Mouse (Mus musculus) T-helper 2 cell (primary cell): ENCODE results near the gene Zfp296.

ENCODE experiments used
- in situ Hi-C: fragments of 300-600 bp; cut with MboI, MseI; formaldehyde crosslinking; loops from one replicate; pipeline ENCODE4 v1.15.1; 2025; ENCODE audit warnings: high pct_unique_total_duplicates

Zfp296 gene

GRCm38 (mm10) chr7:19577141-19577852 is at the start of gene Zfp296, which contains the start of gene Gemin7:
Gene Zfp296, plus strand, starts transcription at chr7:19577287.
Gene Gemin7, minus strand, starts transcription at chr7:19577595.
- in situ Hi-C loops: no loop called here

GRCm38 (mm10) chr7:19531077-19531476 is 46.0 kb upstream of the Zfp296 start:
- in situ Hi-C loops: no loop called here

GRCm38 (mm10) chr7:19532240-19532639 is 44.8 kb upstream of the Zfp296 start:
- in situ Hi-C loops: no loop called here

GRCm38 (mm10) chr7:19534676-19535075 is 42.4 kb upstream of the Zfp296 start:
- in situ Hi-C loops: no loop called here

GRCm38 (mm10) chr7:19540771-19541566 is 36.1 kb upstream of the Zfp296 start:
- in situ Hi-C loops: no loop called here

- in situ Hi-C loops: no loop called here
Observed at GRCm38 (mm10) chr7:19541681-19542154, 35.4 kb upstream of the Zfp296 start.

GRCm38 (mm10) chr7:19542155-19542691 is 34.9 kb upstream of the Zfp296 start:
- in situ Hi-C loops: no loop called here

- in situ Hi-C loops: no loop called here
Observed at GRCm38 (mm10) chr7:19543584-19543983, 33.5 kb upstream of the Zfp296 start.

GRCm38 (mm10) chr7:19546007-19546406 is 31.1 kb upstream of the Zfp296 start:
- in situ Hi-C loops: no loop called here

- in situ Hi-C loops: no loop called here
Observed at GRCm38 (mm10) chr7:19547344-19547969, 29.6 kb upstream of the Zfp296 start.

- in situ Hi-C loops: no loop called here
Observed at GRCm38 (mm10) chr7:19549394-19549793, 27.7 kb upstream of the Zfp296 start.

GRCm38 (mm10) chr7:19551634-19552033 is 25.5 kb upstream of the Zfp296 start:
- in situ Hi-C loops: no loop called here

- in situ Hi-C loops: no loop called here
Observed at GRCm38 (mm10) chr7:19552443-19552842, 24.6 kb upstream of the Zfp296 start.

- in situ Hi-C loops: no loop called here
Observed at GRCm38 (mm10) chr7:19554168-19554567, 22.9 kb upstream of the Zfp296 start.

- in situ Hi-C loops: no loop called here
Observed at GRCm38 (mm10) chr7:19557086-19557485, 20.0 kb upstream of the Zfp296 start.

GRCm38 (mm10) chr7:19557982-19558900 is 18.8 kb upstream of the Zfp296 start:
- in situ Hi-C loops: no loop called here

GRCm38 (mm10) chr7:19558965-19559364 is 18.1 kb upstream of the Zfp296 start:
- in situ Hi-C loops: no loop called here

GRCm38 (mm10) chr7:19560491-19561260 is 16.4 kb upstream of the Zfp296 start:
- in situ Hi-C loops: no loop called here

- in situ Hi-C loops: no loop called here
Observed at GRCm38 (mm10) chr7:19561431-19561764, 15.7 kb upstream of the Zfp296 start.
